Mouse (Mus musculus): ENCODE results near the gene Pdk3. TPM values are rescaled to one million over a fixed set of nuclear protein-coding genes. Genes with fewer than 3 reads are reported as not detected.

Pdk3 gene
- 162 and 167 TPM in 2 replicates for polyA plus RNA-seq (2016; fragmentation: Nextera tagmentation; extraction: Ambion mirVana)

GRCm38 (mm10) chrX:93831561-93832336 is at the start of gene Pdk3:
Pdk3 (minus strand) TSS chrX:93832201.
- Histone ChIP-seq H3K36me3 (no peaks in the 10 kb centered on the region), H3K4me2 (peak within 1 kb of the TSS; percentile 69), H3K27ac (ENCODE audit: poor library complexity, severe bottlenecking) (peak within 1 kb of the TSS; percentile 93), H3K4me1 (replicated peaks) (no peaks in the 10 kb centered on the region), H3K9me3 (replicated peaks) (peaks cover 4% of the 10 kb centered on the region; the same call in 1 of the 2 replicates), H3K4me3 (peak within 1 kb of the TSS; percentile 71), H3K27me3 (replicated peaks) (no peaks in the 10 kb centered on the region), H3K9ac (peak within 1 kb of the TSS; percentile 82)
- WGBS = 19% methylated on average over 67 of the region's 68 CpGs
- peak; percentile 98 for ATAC-seq (ENCODE audit: insufficient number of reproducible peaks, low FRiP score)

- no peaks in the 10 kb centered on the region; the same call in 1 of the 2 replicates for H3K27me3 ChIP-seq (replicated peaks)
- H3K4me3 ChIP-seq = no peak overlapping the region
- H3K9ac ChIP-seq = no peak overlapping the region
- no peaks in the 10 kb centered on the region for H3K36me3 ChIP-seq
- no peak overlapping the region for H3K27ac ChIP-seq (ENCODE audit: poor library complexity, severe bottlenecking)
- no peak overlapping the region for H3K4me2 ChIP-seq
- WGBS = 66% methylated on average over 3 of the region's 3 CpGs
- ATAC-seq (ENCODE audit: insufficient number of reproducible peaks, low FRiP score) = no peak
- no peaks in the 10 kb centered on the region for H3K4me1 ChIP-seq (replicated peaks)
- no peaks in the 10 kb centered on the region for H3K9me3 ChIP-seq (replicated peaks)
Observed at GRCm38 (mm10) chrX:93877634-93878016, 45.6 kb upstream of the Pdk3 start.

DNA sequence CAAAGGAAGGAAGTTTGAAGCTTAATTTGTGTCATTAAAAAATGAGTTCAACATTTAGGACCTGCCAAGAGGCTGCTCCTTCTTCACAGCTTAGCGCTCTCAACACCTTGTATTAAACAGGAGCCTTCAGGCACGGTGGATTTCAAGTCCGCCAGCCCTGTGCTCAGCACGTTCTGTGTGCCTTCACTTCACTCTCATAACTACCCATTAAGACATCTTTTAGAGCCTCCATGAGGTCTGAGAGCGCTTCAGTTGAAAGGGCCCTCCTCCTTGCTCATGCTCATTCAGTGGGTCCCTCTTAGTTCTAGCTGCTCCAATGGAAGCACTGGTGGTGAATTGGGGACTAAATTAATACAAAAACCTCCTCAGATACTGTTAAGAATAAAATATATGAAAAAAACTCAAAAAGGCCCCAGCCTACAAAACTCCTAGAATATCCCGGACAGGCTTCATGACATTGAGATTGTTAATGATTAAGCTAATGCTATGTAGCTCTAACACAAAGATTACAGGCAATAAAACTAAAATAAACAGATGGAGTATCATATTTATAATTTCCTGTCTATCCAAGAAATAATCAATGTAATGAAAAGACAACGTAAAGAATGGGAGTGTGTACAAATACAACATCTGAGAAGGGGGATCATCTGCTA is 45.1 kb upstream of the Pdk3 start:
- Histone ChIP-seq H3K9ac (no peak overlapping the region), H3K27me3 (replicated peaks) (no peaks in the 10 kb centered on the region; the same call in 1 of the 2 replicates), H3K27ac (ENCODE audit: poor library complexity, severe bottlenecking) (no peak overlapping the region), H3K4me3 (no peak overlapping the region), H3K36me3 (no peaks in the 10 kb centered on the region), H3K4me2 (no peak overlapping the region), H3K9me3 (replicated peaks) (no peaks in the 10 kb centered on the region), H3K4me1 (replicated peaks) (no peaks in the 10 kb centered on the region)
- 81% methylated on average over 7 of the region's 7 CpGs for WGBS
- no peak for ATAC-seq (ENCODE audit: insufficient number of reproducible peaks, low FRiP score)

- H3K27ac ChIP-seq (ENCODE audit: poor library complexity, severe bottlenecking) = no peak overlapping the region
- peaks cover 4% of the 10 kb centered on the region for H3K4me1 ChIP-seq (replicated peaks)
- no peak overlapping the region for H3K9ac ChIP-seq
- H3K36me3 ChIP-seq = no peaks in the 10 kb centered on the region
- H3K4me3 ChIP-seq = no peak overlapping the region
- no peak overlapping the region for H3K4me2 ChIP-seq
- peaks cover 10% of the 10 kb centered on the region; the same call in 1 of the 2 replicates for H3K27me3 ChIP-seq (replicated peaks)
- H3K9me3 ChIP-seq (replicated peaks) = no peaks in the 10 kb centered on the region
- 42% methylated on average over 2 of the region's 2 CpGs for WGBS
- ATAC-seq (ENCODE audit: insufficient number of reproducible peaks, low FRiP score) = no peak
Observed at GRCm38 (mm10) chrX:93863393-93863792, 31.4 kb upstream of the Pdk3 start.

GRCm38 (mm10) chrX:93862525-93863086 is 30.6 kb upstream of the Pdk3 start:
- Histone ChIP-seq H3K9ac (no peak overlapping the region), H3K27ac (ENCODE audit: poor library complexity, severe bottlenecking) (no peak overlapping the region), H3K27me3 (replicated peaks) (peaks cover 10% of the 10 kb centered on the region; the same call in 1 of the 2 replicates), H3K36me3 (no peaks in the 10 kb centered on the region), H3K4me1 (replicated peaks) (peaks cover 4% of the 10 kb centered on the region), H3K4me2 (no peak overlapping the region), H3K9me3 (replicated peaks) (no peaks in the 10 kb centered on the region), H3K4me3 (no peak overlapping the region)
- no peak for ATAC-seq (ENCODE audit: insufficient number of reproducible peaks, low FRiP score)
- WGBS = 70% methylated on average over 4 of the region's 4 CpGs

DNA sequence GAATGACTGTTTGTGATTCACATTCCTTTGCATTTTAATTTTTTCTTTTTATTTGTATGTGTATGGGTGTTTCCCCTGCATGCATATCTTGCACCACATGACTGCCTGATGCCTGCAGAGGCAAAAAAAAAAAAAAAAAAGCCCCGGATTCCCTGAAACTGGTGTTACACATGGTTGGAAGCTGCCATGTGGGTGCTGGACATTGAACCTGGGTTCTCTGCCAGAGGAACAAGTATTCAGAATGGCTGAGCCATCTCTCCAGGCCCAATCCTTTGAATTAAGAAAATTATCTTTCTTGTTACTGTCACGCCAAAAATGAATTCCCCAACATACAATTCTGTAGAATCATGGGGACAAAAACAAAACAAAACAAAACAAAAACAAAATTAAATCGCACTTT is 25.8 kb upstream of the Pdk3 start:
- no peak for ATAC-seq (ENCODE audit: insufficient number of reproducible peaks, low FRiP score)
- H3K36me3 ChIP-seq = no peaks in the 10 kb centered on the region
- H3K9me3 ChIP-seq (replicated peaks) = no peaks in the 10 kb centered on the region
- H3K27me3 ChIP-seq (replicated peaks) = peaks cover 20% of the 10 kb centered on the region
- no peak overlapping the region for H3K9ac ChIP-seq
- no peak overlapping the region for H3K4me3 ChIP-seq
- WGBS = 69% methylated on average over 3 of the region's 3 CpGs
- no peak overlapping the region for H3K4me2 ChIP-seq
- no peaks in the 10 kb centered on the region for H3K4me1 ChIP-seq (replicated peaks)
- no peak overlapping the region for H3K27ac ChIP-seq (ENCODE audit: poor library complexity, severe bottlenecking)

- Histone ChIP-seq H3K27ac (ENCODE audit: poor library complexity, severe bottlenecking) (peak overlapping the region; percentile 93), H3K4me2 (peak overlapping the region; percentile 69), H3K4me1 (replicated peaks) (no peaks in the 10 kb centered on the region), H3K36me3 (no peaks in the 10 kb centered on the region), H3K4me3 (peak overlapping the region; percentile 71), H3K9me3 (replicated peaks) (peaks cover 4% of the 10 kb centered on the region; the same call in 1 of the 2 replicates), H3K9ac (peak overlapping the region; percentile 82), H3K27me3 (replicated peaks) (no peaks in the 10 kb centered on the region)
- no peak; the same call in 1 of the 2 replicates for ATAC-seq (ENCODE audit: insufficient number of reproducible peaks, low FRiP score)
- WGBS = 31% methylated on average over 14 of the region's 14 CpGs
Observed at GRCm38 (mm10) chrX:93832337-93832884, 410 bp upstream of the Pdk3 start.

GRCm38 (mm10) chrX:93825787-93826186 is 6.2 kb downstream of the Pdk3 start:
- no peak overlapping the region for H3K9ac ChIP-seq
- no peaks in the 10 kb centered on the region for H3K9me3 ChIP-seq (replicated peaks)
- no peaks in the 10 kb centered on the region; the same call in 1 of the 2 replicates for H3K4me1 ChIP-seq (replicated peaks)
- WGBS = 27% methylated on average over 2 of the region's 2 CpGs
- H3K4me3 ChIP-seq = no peak overlapping the region
- no peaks in the 10 kb centered on the region for H3K27me3 ChIP-seq (replicated peaks)
- no peak overlapping the region for H3K4me2 ChIP-seq
- H3K27ac ChIP-seq (ENCODE audit: poor library complexity, severe bottlenecking) = 0 out of 2 replicates have a peak overlapping the region, but pooled peaks have one; percentile 62
- H3K36me3 ChIP-seq = no peaks in the 10 kb centered on the region
- ATAC-seq (ENCODE audit: insufficient number of reproducible peaks, low FRiP score) = no peak

- no peak overlapping the region for H3K4me3 ChIP-seq
- no peak overlapping the region for H3K27ac ChIP-seq (ENCODE audit: poor library complexity, severe bottlenecking)
- ATAC-seq (ENCODE audit: insufficient number of reproducible peaks, low FRiP score) = no peak
- WGBS = 85% methylated on average over 1 of the region's 1 CpGs
- H3K4me1 ChIP-seq (replicated peaks) = no peaks in the 10 kb centered on the region
- H3K27me3 ChIP-seq (replicated peaks) = no peaks in the 10 kb centered on the region
- H3K9me3 ChIP-seq (replicated peaks) = no peaks in the 10 kb centered on the region
- no peak overlapping the region for H3K4me2 ChIP-seq
- H3K36me3 ChIP-seq = 0 out of 2 replicates have a peak, but pooled peaks cover 6% of the 10 kb centered on the region
- H3K9ac ChIP-seq = no peak overlapping the region
Observed at GRCm38 (mm10) chrX:93808040-93808439, 24.0 kb downstream of the Pdk3 start.

- Histone ChIP-seq H3K36me3 (no peaks in the 10 kb centered on the region), H3K4me2 (no peak overlapping the region), H3K4me1 (replicated peaks) (no peaks in the 10 kb centered on the region), H3K9ac (no peak overlapping the region), H3K27ac (ENCODE audit: poor library complexity, severe bottlenecking) (no peak overlapping the region), H3K4me3 (no peak overlapping the region), H3K9me3 (replicated peaks) (no peaks in the 10 kb centered on the region), H3K27me3 (replicated peaks) (no peaks in the 10 kb centered on the region)
- no peak for ATAC-seq (ENCODE audit: insufficient number of reproducible peaks, low FRiP score)
Observed at GRCm38 (mm10) chrX:93793168-93793567, 38.8 kb downstream of the Pdk3 start.

- Histone ChIP-seq H3K9ac (no peak overlapping the region), H3K36me3 (peaks cover 4% of the 10 kb centered on the region; the same call in 1 of the 2 replicates), H3K4me2 (no peak overlapping the region), H3K27ac (ENCODE audit: poor library complexity, severe bottlenecking) (no peak overlapping the region), H3K9me3 (replicated peaks) (no peaks in the 10 kb centered on the region), H3K4me1 (replicated peaks) (no peaks in the 10 kb centered on the region), H3K27me3 (replicated peaks) (no peaks in the 10 kb centered on the region), H3K4me3 (no peak overlapping the region)
- 76% methylated on average over 1 of the region's 1 CpGs for whole genome bisulfite sequencing
- no peak for ATAC-seq (ENCODE audit: insufficient number of reproducible peaks, low FRiP score)
Observed at GRCm38 (mm10) chrX:93789562-93789961, 42.4 kb downstream of the Pdk3 start.

Data from heart, embryonic 12.5 days (tissue).